Mouse (Mus musculus): ENCODE results near the gene Pole. TPM values are rescaled to one million over a fixed set of nuclear protein-coding genes. Genes with fewer than 3 reads are reported as not detected.

Pole gene
- polyA plus RNA-seq (2015; fragmentation: Nextera tagmentation; extraction: Ambion mirVana) = 28.7 and 30.7 TPM in 2 replicates

DNA sequence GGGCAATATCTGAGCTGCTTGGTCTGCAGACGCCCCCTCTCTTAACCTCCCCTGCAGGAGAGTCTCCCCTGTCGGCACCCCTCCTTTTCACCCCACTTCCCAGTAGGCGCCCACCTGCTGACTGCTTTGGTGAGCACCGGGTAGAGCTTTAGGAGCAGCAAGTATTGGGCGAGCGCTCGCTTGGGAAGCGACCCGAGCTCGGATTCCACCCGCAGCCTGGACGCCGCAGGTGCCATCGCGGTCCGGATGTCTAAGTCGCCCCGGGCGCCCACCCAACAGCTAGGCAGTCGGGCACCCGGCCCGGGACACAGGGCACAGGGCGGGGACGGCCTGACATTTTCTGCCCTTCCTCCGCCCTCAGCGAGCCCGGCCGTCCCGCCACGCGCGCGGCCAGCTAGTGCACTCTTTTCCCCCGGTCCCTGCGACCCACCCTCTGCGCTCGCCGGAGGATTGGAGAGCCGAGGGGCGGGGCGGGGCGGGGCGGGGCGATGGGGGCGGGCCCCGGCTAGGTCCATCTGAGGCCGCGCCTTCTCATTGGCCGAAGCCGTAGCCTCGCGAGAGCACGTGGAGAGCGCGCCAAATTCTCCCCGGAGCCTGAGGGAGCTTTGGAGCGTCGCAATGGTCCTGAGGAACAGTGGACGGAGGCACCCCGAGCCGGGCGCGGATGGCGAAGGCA, at the start of gene Pole, which contains the start of gene Pxmp2:
Gene Pole (plus strand): TSS at position 537 of the 676 bp plus-strand sequence.
Gene Pxmp2 (minus strand): TSS at position 417 of the 676 bp plus-strand sequence.
- Histone ChIP-seq H3K27me3 (ENCODE audit: control insufficient read depth, insufficient read depth, low read depth, low read length) (no peaks in the 10 kb centered on the region; the same call in 1 of the 2 replicates), H3K27ac (ENCODE audit: low read length) (0 out of 2 replicates have a peak within 1 kb of the TSS, but pooled peaks have one; percentile 58), H3K9ac (ENCODE audit: low read length) (peak within 1 kb of the TSS; percentile 87), H3K4me1 (replicated peaks; ENCODE audit: control insufficient read depth, insufficient read depth, low read length) (peaks cover 4% of the 10 kb centered on the region; the same call in 1 of the 2 replicates), H3K36me3 (ENCODE audit: control insufficient read depth, insufficient read depth, low read length) (peaks cover 2% of the 10 kb centered on the region; the same call in 1 of the 2 replicates), H3K4me2 (ENCODE audit: low read depth, low read length) (peak within 1 kb of the TSS; percentile 98), H3K4me3 (ENCODE audit: low read length) (peak within 1 kb of the TSS; percentile 81), H3K9me3 (ENCODE audit: control insufficient read depth, low read length) (no peaks in the 10 kb centered on the region)
- ATAC-seq (ENCODE audit: low read depth) = peak; percentile 99
- WGBS = 0% methylated on average over 61 of the region's 64 CpGs

DNA sequence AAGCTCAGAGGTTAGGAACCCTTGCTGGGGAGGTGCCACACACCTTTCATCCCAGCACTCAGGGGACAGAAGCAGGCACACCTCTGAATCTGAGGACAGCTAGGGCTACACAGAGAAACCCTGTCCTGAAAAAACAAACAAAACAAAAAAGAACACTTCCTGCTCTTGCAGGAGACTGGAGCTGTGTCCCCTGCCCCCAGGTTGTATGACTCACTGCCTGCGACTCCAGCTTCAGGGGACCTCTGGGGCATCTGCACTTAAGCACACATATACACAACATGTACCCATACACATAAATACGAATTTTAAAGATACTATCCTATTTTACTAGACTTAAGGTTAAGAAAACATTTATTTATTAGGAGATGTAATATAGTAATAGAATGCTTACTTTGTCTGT, 42.0 kb upstream of the Pole start:
- no peak overlapping the region for H3K9ac ChIP-seq (ENCODE audit: low read length)
- H3K9me3 ChIP-seq (ENCODE audit: control insufficient read depth, low read length) = no peaks in the 10 kb centered on the region
- no peak overlapping the region for H3K27ac ChIP-seq (ENCODE audit: low read length)
- no peak for ATAC-seq (ENCODE audit: low read depth)
- no peak overlapping the region for H3K4me2 ChIP-seq (ENCODE audit: low read depth, low read length)
- no peaks in the 10 kb centered on the region for H3K27me3 ChIP-seq (ENCODE audit: control insufficient read depth, insufficient read depth, low read depth, low read length)
- H3K4me3 ChIP-seq (ENCODE audit: low read length) = no peak overlapping the region
- no peaks in the 10 kb centered on the region for H3K4me1 ChIP-seq (replicated peaks; ENCODE audit: control insufficient read depth, insufficient read depth, low read length)
- H3K36me3 ChIP-seq (ENCODE audit: control insufficient read depth, insufficient read depth, low read length) = peaks cover 46% of the 10 kb centered on the region
- WGBS = 70% methylated on average over 2 of the region's 2 CpGs

DNA sequence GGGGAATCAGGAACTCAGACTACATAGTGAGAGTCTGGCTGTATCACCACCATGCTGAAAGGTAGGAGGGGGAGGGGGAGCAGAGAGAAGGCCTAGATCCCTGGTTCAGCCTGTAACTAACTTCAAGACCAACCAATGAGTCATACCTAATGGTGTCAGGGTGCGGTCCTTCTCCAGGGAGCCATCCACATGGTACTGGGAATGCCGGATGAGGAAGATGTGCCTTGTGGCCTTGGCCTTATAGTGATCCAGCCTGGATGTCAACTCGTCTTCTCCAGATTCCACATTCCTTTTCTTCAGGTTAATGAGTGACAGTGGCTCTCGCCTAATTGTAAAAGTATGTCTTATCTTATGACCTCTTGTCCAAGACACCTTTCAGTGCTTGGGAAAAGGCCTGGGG, 19.2 kb upstream of the Pole start:
- no peak for ATAC-seq (ENCODE audit: low read depth)
- Histone ChIP-seq H3K4me3 (ENCODE audit: low read length) (no peak overlapping the region), H3K9ac (ENCODE audit: low read length) (no peak overlapping the region), H3K36me3 (ENCODE audit: control insufficient read depth, insufficient read depth, low read length) (peaks cover 13% of the 10 kb centered on the region), H3K9me3 (ENCODE audit: control insufficient read depth, low read length) (no peaks in the 10 kb centered on the region), H3K27ac (ENCODE audit: low read length) (no peak overlapping the region), H3K4me1 (replicated peaks; ENCODE audit: control insufficient read depth, insufficient read depth, low read length) (peaks cover 6% of the 10 kb centered on the region), H3K27me3 (ENCODE audit: control insufficient read depth, insufficient read depth, low read depth, low read length) (no peaks in the 10 kb centered on the region), H3K4me2 (ENCODE audit: low read depth, low read length) (no peak overlapping the region)
- 79% methylated on average over 4 of the region's 4 CpGs for WGBS

DNA sequence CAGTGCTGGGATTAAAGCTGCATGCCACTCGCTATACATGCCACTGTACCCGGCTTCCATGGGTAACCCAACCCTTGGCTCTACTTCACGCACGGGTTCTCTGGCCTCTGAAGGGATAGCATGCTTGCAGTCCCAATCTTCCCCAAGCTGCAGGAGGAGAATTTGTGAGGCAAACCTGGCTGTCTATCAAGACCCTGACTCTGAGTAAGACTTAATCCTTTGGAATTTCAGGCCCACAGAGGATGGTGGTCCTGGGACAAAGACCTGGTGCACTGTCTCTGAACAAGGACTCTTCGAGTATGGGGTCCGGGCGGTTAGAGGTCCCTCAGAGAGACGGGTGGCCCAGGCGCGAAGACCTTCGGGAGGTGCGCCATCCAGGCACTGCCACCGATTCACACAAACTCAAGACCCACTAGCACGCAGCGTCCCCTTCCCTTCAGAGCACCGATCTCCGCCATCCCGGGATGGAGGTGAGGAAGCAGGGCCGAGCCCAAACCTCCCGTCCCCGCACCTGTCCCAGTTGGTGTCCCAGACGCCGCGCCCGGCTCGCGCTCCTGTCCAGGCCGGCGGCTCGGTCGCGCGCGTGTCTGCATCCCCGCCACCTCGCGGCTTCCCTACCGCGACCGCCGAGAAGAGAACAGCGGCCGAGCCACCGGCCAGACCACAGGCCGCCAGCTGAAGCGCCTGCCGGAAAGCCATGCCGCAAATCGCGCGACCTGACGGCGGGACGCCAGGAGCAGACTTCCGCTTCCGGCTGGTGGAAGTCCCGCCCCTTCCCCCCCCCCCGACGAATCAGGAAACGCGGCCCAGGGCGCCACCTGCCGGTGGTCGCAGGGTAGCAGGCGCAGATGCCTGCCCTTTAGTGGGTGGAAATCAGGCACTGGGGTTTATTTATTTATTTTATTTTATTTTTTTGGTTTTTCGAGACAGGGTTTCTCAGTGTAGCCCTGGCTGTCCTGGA, 16.7 kb upstream of the Pole start, which contains the start of gene Pgam5:
Gene Pgam5 (minus strand): TSS at position 773 of the 961 bp plus-strand sequence.
- H3K9ac ChIP-seq (ENCODE audit: low read length) = peak within 1 kb of the TSS; percentile 93
- H3K27me3 ChIP-seq (ENCODE audit: control insufficient read depth, insufficient read depth, low read depth, low read length) = no peaks in the 10 kb centered on the region
- H3K27ac ChIP-seq (ENCODE audit: low read length) = 0 out of 2 replicates have a peak within 1 kb of the TSS, but pooled peaks have one; percentile 27
- peak within 1 kb of the TSS; percentile 75 for H3K4me3 ChIP-seq (ENCODE audit: low read length)
- no peaks in the 10 kb centered on the region for H3K9me3 ChIP-seq (ENCODE audit: control insufficient read depth, low read length)
- peak; percentile 91 for ATAC-seq (ENCODE audit: low read depth)
- peaks cover 6% of the 10 kb centered on the region for H3K4me1 ChIP-seq (replicated peaks; ENCODE audit: control insufficient read depth, insufficient read depth, low read length)
- WGBS = under 1% methylated on average over 62 of the region's 66 CpGs
- H3K4me2 ChIP-seq (ENCODE audit: low read depth, low read length) = peak within 1 kb of the TSS; percentile 82
- peaks cover 12% of the 10 kb centered on the region for H3K36me3 ChIP-seq (ENCODE audit: control insufficient read depth, insufficient read depth, low read length)

DNA sequence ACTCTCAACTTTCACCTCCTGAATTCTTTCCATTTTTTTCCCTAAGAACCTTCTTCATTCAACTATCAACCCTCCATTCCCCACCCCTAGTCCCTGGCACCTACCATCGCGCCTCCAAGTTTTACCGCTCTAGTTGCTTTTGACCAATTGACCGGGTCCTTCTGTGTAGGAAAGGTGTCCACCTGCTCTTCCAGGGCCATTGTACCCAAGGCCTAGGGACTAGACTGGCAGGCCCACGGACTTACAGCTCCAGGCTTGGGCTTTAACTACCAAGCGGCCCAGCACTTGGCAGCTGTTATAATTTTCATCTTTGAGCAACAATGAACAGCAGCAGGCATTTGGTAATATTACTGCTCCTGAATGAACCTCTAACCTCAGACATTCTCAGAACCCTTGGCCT, 15.9 kb upstream of the Pole start:
- H3K36me3 ChIP-seq (ENCODE audit: control insufficient read depth, insufficient read depth, low read length) = peaks cover 4% of the 10 kb centered on the region
- no peaks in the 10 kb centered on the region for H3K9me3 ChIP-seq (ENCODE audit: control insufficient read depth, low read length)
- H3K4me1 ChIP-seq (replicated peaks; ENCODE audit: control insufficient read depth, insufficient read depth, low read length) = peaks cover 6% of the 10 kb centered on the region
- H3K27me3 ChIP-seq (ENCODE audit: control insufficient read depth, insufficient read depth, low read depth, low read length) = no peaks in the 10 kb centered on the region
- no peak overlapping the region for H3K9ac ChIP-seq (ENCODE audit: low read length)
- H3K4me2 ChIP-seq (ENCODE audit: low read depth, low read length) = no peak overlapping the region
- WGBS = 90% methylated on average over 6 of the region's 6 CpGs
- no peak for ATAC-seq (ENCODE audit: low read depth)
- no peak overlapping the region for H3K27ac ChIP-seq (ENCODE audit: low read length)
- H3K4me3 ChIP-seq (ENCODE audit: low read length) = no peak overlapping the region

DNA sequence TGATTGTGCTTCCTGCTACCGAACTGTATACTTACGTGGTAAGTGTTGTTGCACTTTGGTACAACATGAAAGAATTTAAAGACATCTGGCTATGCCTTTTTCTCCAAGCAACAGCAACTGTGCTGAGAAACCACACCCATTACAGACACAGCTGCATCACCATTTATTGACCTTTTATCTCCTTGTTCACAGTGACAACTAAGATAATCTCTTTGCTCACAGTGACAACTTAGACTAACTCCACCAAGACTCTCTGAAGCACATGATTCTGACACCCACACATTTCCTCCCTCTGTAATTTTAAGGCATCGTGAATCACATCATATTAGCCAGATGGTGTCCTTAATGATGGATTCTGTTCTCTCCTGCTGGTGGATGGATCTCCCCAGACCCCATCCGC, 12.0 kb upstream of the Pole start:
- WGBS = 70% methylated on average over 4 of the region's 4 CpGs
- Histone ChIP-seq H3K27me3 (ENCODE audit: control insufficient read depth, insufficient read depth, low read depth, low read length) (no peaks in the 10 kb centered on the region), H3K36me3 (ENCODE audit: control insufficient read depth, insufficient read depth, low read length) (no peaks in the 10 kb centered on the region), H3K4me3 (ENCODE audit: low read length) (no peak overlapping the region), H3K4me2 (ENCODE audit: low read depth, low read length) (no peak overlapping the region), H3K4me1 (replicated peaks; ENCODE audit: control insufficient read depth, insufficient read depth, low read length) (no peaks in the 10 kb centered on the region), H3K9ac (ENCODE audit: low read length) (no peak overlapping the region), H3K27ac (ENCODE audit: low read length) (no peak overlapping the region), H3K9me3 (ENCODE audit: control insufficient read depth, low read length) (no peaks in the 10 kb centered on the region)
- no peak for ATAC-seq (ENCODE audit: low read depth)

DNA sequence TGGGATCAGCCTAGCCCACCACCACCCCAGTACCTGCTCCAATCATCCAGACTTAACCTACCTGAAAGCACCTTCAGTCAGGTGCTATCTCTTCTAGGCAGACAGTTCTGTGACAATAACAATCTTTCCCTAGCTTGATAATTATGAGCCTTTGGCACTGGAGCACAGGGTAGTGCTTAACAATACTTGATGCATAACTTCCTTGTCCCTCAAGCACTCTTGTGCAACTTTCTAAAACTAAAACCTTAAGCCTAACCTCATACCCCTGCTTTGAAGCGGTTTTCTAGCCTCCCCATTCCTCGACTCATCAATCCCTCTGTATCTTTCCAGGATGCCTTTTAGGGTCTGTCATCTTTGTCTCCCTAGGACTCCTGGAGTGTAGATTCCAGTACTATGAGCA, 11.3 kb upstream of the Pole start:
- Histone ChIP-seq H3K27me3 (ENCODE audit: control insufficient read depth, insufficient read depth, low read depth, low read length) (no peaks in the 10 kb centered on the region), H3K36me3 (ENCODE audit: control insufficient read depth, insufficient read depth, low read length) (no peaks in the 10 kb centered on the region), H3K4me3 (ENCODE audit: low read length) (no peak overlapping the region), H3K9ac (ENCODE audit: low read length) (no peak overlapping the region), H3K27ac (ENCODE audit: low read length) (no peak overlapping the region), H3K9me3 (ENCODE audit: control insufficient read depth, low read length) (no peaks in the 10 kb centered on the region), H3K4me2 (ENCODE audit: low read depth, low read length) (no peak overlapping the region), H3K4me1 (replicated peaks; ENCODE audit: control insufficient read depth, insufficient read depth, low read length) (no peaks in the 10 kb centered on the region)
- ATAC-seq (ENCODE audit: low read depth) = no peak
- 56% methylated on average over 2 of the region's 2 CpGs for WGBS

DNA sequence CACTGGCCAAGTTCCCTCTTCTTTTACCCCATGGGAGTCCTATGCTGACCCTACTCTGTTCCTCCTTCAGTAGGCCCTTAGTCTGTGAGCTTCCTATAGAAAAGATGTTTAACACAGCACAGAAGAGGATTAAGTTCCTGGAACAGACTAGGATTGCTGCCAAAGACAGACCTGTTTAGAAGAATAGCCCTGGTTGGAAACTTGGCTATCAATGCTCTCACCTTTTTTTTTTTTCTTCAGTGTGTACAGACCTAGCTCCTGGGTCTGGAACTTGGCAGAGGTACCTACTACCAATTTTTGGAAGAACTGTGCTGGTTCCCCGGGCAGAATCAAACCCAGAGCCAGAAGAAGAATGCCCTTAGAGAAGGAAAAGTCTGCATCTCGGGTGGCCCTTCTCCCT, 9.7 kb upstream of the Pole start:
- 69% methylated on average over 2 of the region's 2 CpGs for WGBS
- Histone ChIP-seq H3K4me2 (ENCODE audit: low read depth, low read length) (no peak overlapping the region), H3K27ac (ENCODE audit: low read length) (no peak overlapping the region), H3K36me3 (ENCODE audit: control insufficient read depth, insufficient read depth, low read length) (no peaks in the 10 kb centered on the region), H3K9ac (ENCODE audit: low read length) (no peak overlapping the region), H3K4me3 (ENCODE audit: low read length) (no peak overlapping the region), H3K9me3 (ENCODE audit: control insufficient read depth, low read length) (no peaks in the 10 kb centered on the region), H3K27me3 (ENCODE audit: control insufficient read depth, insufficient read depth, low read depth, low read length) (no peaks in the 10 kb centered on the region), H3K4me1 (replicated peaks; ENCODE audit: control insufficient read depth, insufficient read depth, low read length) (no peaks in the 10 kb centered on the region)
- no peak for ATAC-seq (ENCODE audit: low read depth)

DNA sequence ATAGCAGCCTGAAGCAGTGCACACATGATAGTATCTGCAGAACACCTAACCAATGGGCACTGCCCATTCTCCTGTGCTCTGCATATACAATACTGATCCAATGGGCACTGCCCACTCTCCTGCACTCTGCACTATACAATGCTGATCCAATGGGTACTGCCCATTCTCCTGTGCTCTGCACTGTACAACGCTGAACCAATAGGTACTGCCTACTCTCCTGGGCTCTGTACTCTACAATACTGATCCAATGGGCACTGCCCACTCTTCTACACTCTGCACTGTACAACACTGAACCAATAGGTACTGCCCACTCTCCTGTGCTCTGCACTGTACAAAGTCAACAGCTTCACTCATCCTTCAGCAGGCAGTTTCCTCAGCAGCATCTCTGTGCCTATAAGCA, 9.2 kb upstream of the Pole start:
- no peak for ATAC-seq (ENCODE audit: low read depth)
- H3K27me3 ChIP-seq (ENCODE audit: control insufficient read depth, insufficient read depth, low read depth, low read length) = no peaks in the 10 kb centered on the region
- no peak overlapping the region for H3K9ac ChIP-seq (ENCODE audit: low read length)
- H3K4me3 ChIP-seq (ENCODE audit: low read length) = no peak overlapping the region
- no peaks in the 10 kb centered on the region for H3K4me1 ChIP-seq (replicated peaks; ENCODE audit: control insufficient read depth, insufficient read depth, low read length)
- no peak overlapping the region for H3K4me2 ChIP-seq (ENCODE audit: low read depth, low read length)
- H3K27ac ChIP-seq (ENCODE audit: low read length) = no peak overlapping the region
- 87% methylated on average over 1 of the region's 1 CpGs for WGBS
- H3K36me3 ChIP-seq (ENCODE audit: control insufficient read depth, insufficient read depth, low read length) = no peaks in the 10 kb centered on the region
- no peaks in the 10 kb centered on the region for H3K9me3 ChIP-seq (ENCODE audit: control insufficient read depth, low read length)
